Mouse (Mus musculus) ES-E14 (cell line): ENCODE measurements around the gene Opa3. TPM values are rescaled to one million over a fixed set of nuclear protein-coding genes. Genes with fewer than 3 reads are reported as not detected.

ENCODE experiments used
- DNase-seq: peaks from one replicate; pipeline ENCODE4 v3.0.0-alpha.2; 2013; ENCODE audit warnings: low read depth, low spot score
- H3K27ac ChIP-seq: 2 replicates; pipeline ENCODE4 v1.5.1; 2012; ENCODE audit warnings: low read depth, mild to moderate bottlenecking, low read length, moderate library complexity, mixed read lengths; ENCODE audit not compliant: poor library complexity, insufficient read depth, severe bottlenecking
- H3K36me3 ChIP-seq: 2 replicates; pipeline ENCODE4 v1.6.1; 2012; ENCODE audit warnings: mild to moderate bottlenecking, low read length, moderate library complexity, mixed read lengths; ENCODE audit not compliant: control insufficient read depth, poor library complexity, insufficient read depth, severe bottlenecking
- H3K4me1 ChIP-seq, 2 experiments: fragments of 150-350 bp in 1 of 2; sonication (generic) in 1 of 2; 2 replicates each; pipeline ENCODE4 v1.6.1; 2012; ENCODE audit warnings: low read length in 2 of 2, mild to moderate bottlenecking in 1 of 2, mixed read lengths in 1 of 2; ENCODE audit not compliant: control insufficient read depth in 2 of 2, insufficient read depth in 2 of 2, poor library complexity in 1 of 2
- H3K4me3 ChIP-seq, 2 experiments: fragments of 150-350 bp in 1 of 2; sonication (generic) in 1 of 2; 2 replicates each; pipeline ENCODE4 v1.5.1; 2012; ENCODE audit warnings: low read length in 2 of 2, low read depth in 1 of 2, mild to moderate bottlenecking in 1 of 2, mixed read lengths in 1 of 2; ENCODE audit not compliant: insufficient read depth in 1 of 2, poor library complexity in 1 of 2, severe bottlenecking in 1 of 2
- H3K9ac ChIP-seq: 2 replicates; pipeline ENCODE4 v1.6.1; 2012; ENCODE audit warnings: low read depth, mild to moderate bottlenecking, low read length, mixed read lengths; ENCODE audit not compliant: poor library complexity, insufficient read depth, severe bottlenecking
- H3K9me3 ChIP-seq: fragments of 150-350 bp; sonication (generic); 2 replicates; pipeline ENCODE4 v1.6.1; 2012; ENCODE audit warnings: low read depth, mild to moderate bottlenecking, low read length; ENCODE audit not compliant: control insufficient read depth, insufficient read depth
- CHD2 ChIP-seq: IDR thresholded peaks from 2 replicates; pipeline ENCODE4 v1.6.1; 2014; ENCODE audit warnings: mild to moderate bottlenecking, low read depth, low read length, inconsistent platforms
- HCFC1 ChIP-seq: IDR thresholded peaks from 2 replicates; pipeline ENCODE4 v1.6.1; 2012; ENCODE audit warnings: low read length, inconsistent platforms, borderline replicate concordance; ENCODE audit not compliant: insufficient read depth
- MAFK ChIP-seq: IDR thresholded peaks from 2 replicates; pipeline ENCODE4 v1.6.1; 2014; ENCODE audit warnings: mild to moderate bottlenecking, low read depth, low read length, inconsistent platforms; ENCODE audit not compliant: insufficient read depth
- ZC3H11A ChIP-seq: IDR thresholded peaks from 2 replicates; pipeline ENCODE4 v1.6.1; 2012; ENCODE audit warnings: low read depth, mild to moderate bottlenecking, inconsistent platforms, low read length, borderline replicate concordance
- ZNF384 ChIP-seq: IDR thresholded peaks from 2 replicates; pipeline ENCODE4 v1.6.1; 2012; ENCODE audit warnings: low read depth, low read length, inconsistent platforms
- in situ Hi-C, 2 experiments: fragments of 600-800 bp; cut with MboI; formaldehyde crosslinking; loops; one replicate each; pipeline ENCODE4 v1.15.1; 2025; ENCODE audit warnings: low sequenced_read_pairs in 2 of 2, inconsistent platforms in 1 of 2; ENCODE audit not compliant: unreplicated experiment in 2 of 2
- total RNA-seq: library from RNA; depleted of rRNA; stranded (reverse); fragments of 300-350 nt; gene quantifications from 2 replicates; pipeline ENCODE4 v1.2.3, GENCODE M21; 2012

The Opa3 gene
- total RNA-seq, 1 experiment = 15.8 TPM

GRCm38 (mm10) chr7:19302264-19303045 is 74.3 kb downstream of the Opa3 start:
- peaks cover 0 to 9% of the 10 kb centered on the region in 2 experiments; a peak in 1 of 4 replicates for H3K4me1 ChIP-seq
- no peak overlapping the region for H3K4me3 ChIP-seq
- DNase-seq = no peak
- in situ Hi-C loops = no loop called here
- H3K27ac ChIP-seq = no peak overlapping the region
- no peaks in the 10 kb centered on the region for H3K36me3 ChIP-seq
- no peak for TF ChIP-seq ZC3H11A
- no peak for TF ChIP-seq HCFC1
- no peak for TF ChIP-seq MAFK
- no peak for TF ChIP-seq CHD2
- no peak for TF ChIP-seq ZNF384
- H3K9ac ChIP-seq = no peak overlapping the region
- no peaks in the 10 kb centered on the region for H3K9me3 ChIP-seq

GRCm38 (mm10) chr7:19303046-19303305 is 74.8 kb downstream of the Opa3 start:
- Histone ChIP-seq H3K36me3 (no peaks in the 10 kb centered on the region), H3K4me1 (peaks cover 0 to 11% of the 10 kb centered on the region in 2 experiments; a peak in 1 of 4 replicates), H3K27ac (no peak overlapping the region), H3K4me3 (no peak overlapping the region), H3K9me3 (no peaks in the 10 kb centered on the region), H3K9ac (no peak overlapping the region)
- TF ChIP-seq HCFC1 (no peak), ZC3H11A (no peak), CHD2 (no peak), MAFK (no peak), ZNF384 (no peak)
- no peak for DNase-seq
- in situ Hi-C loops = no loop called here

GRCm38 (mm10) chr7:19303770-19304169 is 75.6 kb downstream of the Opa3 start:
- no peak overlapping the region for H3K9ac ChIP-seq

GRCm38 (mm10) chr7:19304501-19305412 is 76.6 kb downstream of the Opa3 start:
- Histone ChIP-seq H3K4me1 (peaks cover 0 to 11% of the 10 kb centered on the region in 2 experiments; a peak in 1 of 4 replicates), H3K27ac (no peak overlapping the region), H3K9me3 (no peaks in the 10 kb centered on the region), H3K36me3 (no peaks in the 10 kb centered on the region), H3K9ac (peak overlapping the region; percentile 15; the same call in 1 of the 2 replicates), H3K4me3 (peak overlapping the region; percentile 19 to 43; a peak in 3 of 4 replicates)
- TF ChIP-seq CHD2 = no peak
- no peak for TF ChIP-seq ZNF384
- no peak for TF ChIP-seq ZC3H11A
- no peak for TF ChIP-seq MAFK
- no peak for TF ChIP-seq HCFC1
- in situ Hi-C loops = no loop called here
- no peak for DNase-seq

More at GRCm38 (mm10) chr7:19303770-19304169, 75.6 kb downstream of the Opa3 start:
- no peak for TF ChIP-seq ZNF384
- no peak for TF ChIP-seq MAFK
- no peak for TF ChIP-seq HCFC1
- TF ChIP-seq CHD2 = no peak
- no peak for TF ChIP-seq ZC3H11A
- Histone ChIP-seq H3K4me1 (peaks cover 0 to 11% of the 10 kb centered on the region in 2 experiments; a peak in 1 of 4 replicates), H3K4me3 (peak overlapping the region in 1 of 2 experiments; percentile 14; a peak in 1 of 4 replicates), H3K36me3 (no peaks in the 10 kb centered on the region), H3K27ac (no peak overlapping the region), H3K9me3 (no peaks in the 10 kb centered on the region)
- in situ Hi-C loops = no loop called here
- peak; percentile 79 for DNase-seq
